Mouse (Mus musculus) CD8-positive naive resting alpha-beta T cell, adult 57 days (primary cell): Measurements from ENCODE around the gene Eef1g. TPM values are rescaled to one million over a fixed set of nuclear protein-coding genes. Genes with fewer than 3 reads are reported as not detected.

Source experiments
- total RNA-seq: library from RNA; stranded (reverse); gene quantifications from one replicate; pipeline ENCODE4 v1.2.4, GENCODE M21; 2023

The Eef1g gene
- total RNA-seq = 614 TPM

DNA sequence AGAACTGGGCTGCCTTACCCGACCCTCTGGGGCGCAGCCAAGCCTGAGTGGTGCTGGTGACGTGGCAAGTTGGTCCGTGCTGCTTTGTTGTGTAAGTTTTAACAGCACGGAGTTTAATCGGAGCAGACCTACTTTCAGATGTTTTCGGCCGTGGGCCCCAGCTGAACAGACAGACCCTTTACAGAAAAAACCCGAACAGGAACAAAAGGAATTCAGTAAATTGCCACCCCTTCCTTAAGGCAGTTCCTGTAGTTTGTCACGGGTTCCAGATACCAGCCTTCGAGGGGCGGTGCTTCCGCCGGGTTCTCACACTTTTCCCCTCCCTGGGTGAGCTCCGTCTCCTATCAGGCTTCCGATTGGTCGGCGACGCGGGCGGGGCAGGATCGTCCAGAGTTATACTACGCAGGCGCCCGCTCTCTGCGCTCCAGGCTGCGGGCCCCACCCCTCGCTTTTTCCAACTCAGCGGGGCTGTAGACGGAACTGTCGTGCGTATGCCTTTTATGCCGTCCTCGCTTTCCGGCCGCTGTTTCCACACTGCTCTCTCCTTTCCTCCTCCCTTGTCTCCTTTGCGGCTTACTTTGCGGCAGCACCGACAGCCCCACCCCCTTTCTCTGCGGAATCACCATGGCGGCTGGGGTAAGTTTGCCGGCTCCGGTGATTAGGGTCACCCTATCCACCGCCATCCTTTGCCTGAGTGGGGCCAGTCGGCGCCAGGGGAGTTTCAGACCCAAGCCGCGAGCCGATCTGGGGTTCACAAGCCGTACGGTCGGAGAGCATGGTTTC is at the start of gene Eef1g:
Gene Eef1g (plus strand): TSS at position 452 of the 783 bp plus-strand sequence.

DNA sequence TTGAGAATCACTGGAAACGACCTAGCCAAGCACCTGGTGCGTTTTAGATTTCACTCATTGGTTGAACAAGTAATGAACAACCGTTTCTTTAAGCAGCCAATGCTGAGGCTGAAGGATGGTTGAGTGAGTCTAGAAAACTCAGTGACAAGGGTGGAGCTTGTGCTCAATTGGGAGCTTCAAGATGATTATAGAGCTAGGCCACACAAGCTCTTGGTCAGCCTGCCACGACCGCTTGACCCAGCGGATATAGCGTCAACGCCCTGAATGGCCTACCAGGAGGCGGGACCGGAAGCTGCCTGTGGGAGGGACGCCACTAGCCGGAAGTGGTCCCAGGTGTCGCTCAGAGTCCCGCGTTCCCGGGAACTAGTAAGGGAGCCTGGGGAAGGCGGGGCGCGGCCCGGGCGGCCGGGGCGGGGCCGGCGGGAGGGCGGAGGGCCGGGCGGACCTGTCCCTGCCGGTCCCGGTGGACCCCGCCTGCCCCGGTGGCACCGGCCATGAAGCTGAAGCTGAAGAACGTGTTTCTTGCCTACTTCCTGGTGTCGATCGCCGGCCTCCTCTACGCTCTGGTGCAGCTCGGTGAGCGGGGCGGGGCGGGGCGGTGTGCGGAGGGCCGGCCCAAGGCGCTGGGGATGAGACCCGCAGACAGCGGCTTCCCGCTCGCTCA is 46.6 kb upstream of the Eef1g start, which contains the start of gene B3gat3:
Gene B3gat3 (plus strand): TSS at position 302 of the 664 bp plus-strand sequence.

DNA sequence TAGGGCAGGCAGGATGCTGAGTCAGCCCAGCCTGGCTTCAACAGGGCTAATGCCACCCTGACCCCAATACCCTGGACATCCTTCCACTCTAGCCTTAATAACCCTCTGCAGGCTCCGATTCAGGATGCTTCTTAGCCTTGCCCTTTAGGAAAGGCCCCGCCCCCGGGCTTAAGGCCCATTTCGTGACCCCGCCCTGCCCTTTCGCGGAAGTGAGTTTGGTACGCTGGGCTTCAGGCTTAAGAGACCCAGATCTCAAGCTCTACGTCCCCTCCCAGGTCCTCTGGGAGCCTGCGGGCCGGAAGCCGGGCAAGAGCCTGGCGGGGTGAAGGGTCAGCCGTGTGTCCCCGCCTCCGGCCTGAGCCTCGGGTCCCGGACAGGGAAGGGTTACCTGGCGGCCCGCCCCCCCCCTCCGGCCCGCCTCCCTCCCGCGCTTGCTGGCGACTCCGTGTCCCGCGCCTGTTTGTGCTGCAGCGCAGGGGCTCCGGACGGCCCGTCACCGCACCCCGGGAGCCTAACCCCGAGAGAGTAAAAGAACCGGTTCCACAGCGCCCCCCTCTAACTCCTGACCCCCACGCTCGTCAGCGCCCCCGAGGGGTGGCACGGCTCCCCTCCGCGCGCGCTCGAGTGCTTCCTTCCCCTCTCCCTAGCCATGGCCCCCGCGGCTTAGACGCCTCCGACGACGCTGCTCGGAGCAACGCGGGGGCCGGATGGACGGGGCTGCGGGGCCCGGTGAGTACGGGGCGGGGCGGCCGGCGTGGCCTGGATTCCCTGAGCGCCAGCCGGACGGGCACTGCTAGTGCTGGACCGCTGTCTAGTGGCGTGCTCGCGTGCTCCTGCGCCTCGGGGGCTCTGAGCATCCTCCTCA is 37.4 kb upstream of the Eef1g start, which contains the start of the genes Rom1 and Eml3:
Gene Rom1 (minus strand): TSS at position 133 of the 865 bp plus-strand sequence.
Gene Eml3 (plus strand): TSS at position 329 of the 865 bp plus-strand sequence.

DNA sequence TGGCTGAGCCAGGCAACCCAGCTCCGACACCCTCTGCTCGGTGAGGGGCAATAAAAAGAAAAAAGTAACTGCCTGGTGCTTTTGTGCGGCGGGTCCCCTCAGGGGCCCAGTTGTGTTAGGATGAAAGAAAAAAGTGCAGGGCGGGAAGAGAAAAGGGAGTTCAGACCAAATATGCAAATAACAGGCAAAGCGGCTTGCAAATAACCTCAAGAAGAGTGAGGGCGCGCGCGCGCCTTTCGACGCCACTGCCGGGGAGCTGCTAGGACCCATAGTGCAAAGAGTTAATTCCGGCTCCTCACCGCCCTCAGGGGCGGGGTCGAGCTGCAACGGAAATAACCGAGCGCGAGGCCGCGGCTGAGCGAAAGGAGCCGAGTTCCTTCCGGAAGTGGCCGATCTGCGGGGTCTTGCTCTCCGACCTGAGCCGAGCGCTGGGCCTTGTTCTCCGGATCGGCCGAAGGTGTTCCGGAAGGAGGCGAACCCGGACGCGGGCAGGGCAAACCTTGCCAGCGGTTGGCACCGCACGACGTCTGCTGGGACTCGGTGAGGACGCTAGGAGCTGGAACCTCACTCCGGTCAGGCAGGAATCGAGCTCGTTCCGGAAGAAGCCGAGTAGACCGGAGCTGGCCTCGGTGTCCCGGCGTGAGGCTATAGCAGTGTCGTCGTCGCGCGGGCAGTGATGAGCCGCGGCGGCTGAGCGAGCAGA is 25.2 kb upstream of the Eef1g start, which contains the start of gene Mta2:
Gene Mta2 (plus strand): TSS at position 361 of the 703 bp plus-strand sequence.

DNA sequence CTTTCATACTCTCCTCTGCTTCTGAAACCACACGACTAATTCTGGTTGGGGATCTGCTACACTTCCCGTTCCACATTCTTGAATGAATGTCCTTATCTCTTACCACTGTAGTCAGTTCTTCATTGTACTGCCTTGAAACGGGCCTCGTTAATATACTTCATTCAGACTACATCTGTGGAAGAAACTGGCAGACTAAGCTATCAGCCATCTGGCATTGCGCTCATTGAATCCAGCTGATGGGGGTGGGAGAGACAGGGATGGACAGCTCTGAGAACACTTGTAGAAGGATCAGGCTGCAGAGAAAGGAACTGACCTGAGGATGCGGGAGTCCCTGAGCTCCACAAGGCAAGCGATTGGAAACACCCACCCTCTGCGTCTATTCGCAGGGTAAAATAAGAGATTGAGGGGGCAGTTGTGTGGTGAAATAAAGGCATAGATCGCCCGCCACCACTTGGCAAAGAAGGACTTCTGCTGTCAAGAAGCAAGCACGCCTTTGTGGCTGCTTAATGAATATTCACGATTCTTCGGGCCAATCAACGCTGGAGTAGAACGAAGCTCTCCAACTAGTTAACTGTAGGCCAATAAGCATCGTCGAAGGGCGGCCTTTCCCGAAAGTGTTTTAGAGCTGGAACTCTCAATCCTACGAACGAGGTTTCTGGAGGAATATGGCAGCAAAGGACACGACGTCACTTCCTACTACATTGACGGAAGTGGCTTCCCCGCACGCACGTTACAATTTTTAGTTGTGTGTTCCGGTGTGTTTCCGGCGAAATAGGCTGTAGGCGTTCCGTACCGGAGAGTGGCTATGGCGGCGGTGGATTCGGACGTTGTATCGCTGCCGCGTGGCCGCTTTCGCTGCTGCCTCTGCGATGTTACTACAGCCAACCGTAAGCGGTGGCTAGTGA is 13.5 kb upstream of the Eef1g start, which contains the start of gene Tut1:
Gene Tut1 (plus strand): TSS at position 713 of the 905 bp plus-strand sequence.

DNA sequence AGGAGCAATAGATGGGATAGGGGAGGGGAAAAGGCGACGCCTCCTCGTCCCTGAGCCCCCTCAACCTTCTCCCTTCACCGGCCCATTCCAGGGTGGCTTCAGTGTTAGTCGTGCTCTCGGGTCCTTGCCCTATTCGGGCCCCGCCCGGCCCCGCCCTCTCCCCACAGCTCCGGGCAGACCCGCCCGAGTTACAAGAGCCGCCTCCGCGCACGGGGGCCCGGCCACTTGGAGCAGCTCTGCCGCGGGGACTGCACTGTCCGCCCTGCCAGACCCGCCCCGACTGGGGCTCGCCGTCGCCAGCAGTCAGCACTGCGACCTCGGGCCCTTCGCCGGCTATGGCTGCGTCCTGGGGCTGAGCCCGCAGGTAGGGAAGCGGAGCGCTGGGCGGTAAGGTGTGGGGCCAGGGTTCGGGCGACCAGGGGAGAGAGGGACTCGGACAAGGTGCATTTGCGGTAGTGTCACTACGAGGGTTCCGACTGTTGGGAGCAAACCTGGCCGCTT is 22.3 kb downstream of the Eef1g start, which contains the start of gene Ahnak:
Gene Ahnak (plus strand): TSS at position 219 of the 501 bp plus-strand sequence.

Other genes starting within 250 kb of the Eef1g start
- 222 TPM for gene Slc3a2, start 243.7 kb upstream of the Eef1g start, total RNA-seq
- 116 TPM for gene Wdr74, start 231.2 kb upstream of the Eef1g start, total RNA-seq
- 10.2 TPM for gene 1700092M07Rik, start 226.3 kb upstream of the Eef1g start, total RNA-seq
- 221 TPM for gene Stx5a, start 225.6 kb upstream of the Eef1g start, total RNA-seq
- 393 TPM for gene Nxf1, start 210.0 kb upstream of the Eef1g start, total RNA-seq
- gene Tmem223, start 196.0 kb upstream of the Eef1g start, total RNA-seq = 39.0 TPM
- gene Tmem179b, start 192.6 kb upstream of the Eef1g start, total RNA-seq = 75.2 TPM
- 10.3 TPM for gene Taf6l, start 180.6 kb upstream of the Eef1g start, total RNA-seq
- 59.8 TPM for gene Polr2g, start 168.5 kb upstream of the Eef1g start, total RNA-seq
- 0.58 TPM for gene Zbtb3, start 164.5 kb upstream of the Eef1g start, total RNA-seq
- 22.9 TPM for gene Ttc9c, start 147.7 kb upstream of the Eef1g start, total RNA-seq
- 99.6 TPM for gene Hnrnpul2, start 147.0 kb upstream of the Eef1g start, total RNA-seq
- 16.8 TPM for gene AC129217.1, start 137.3 kb upstream of the Eef1g start, total RNA-seq
- gene Bscl2, start 129.6 kb upstream of the Eef1g start, total RNA-seq = 41.8 TPM
- gene Gng3, start 127.8 kb upstream of the Eef1g start, total RNA-seq = not detected
- gene Lrrn4cl, start 116.3 kb upstream of the Eef1g start, total RNA-seq = 0.61 TPM
- gene Ubxn1, start 95.5 kb upstream of the Eef1g start, total RNA-seq = 113 TPM
- gene Uqcc3, start 86.1 kb upstream of the Eef1g start, total RNA-seq = 31.5 TPM
- 9.4 TPM for gene Lbhd1, start 83.3 kb upstream of the Eef1g start, total RNA-seq
- gene Gm49403, start 83.1 kb upstream of the Eef1g start, total RNA-seq = not detected
- gene 1810009A15Rik, start 78.2 kb upstream of the Eef1g start, total RNA-seq = 33.6 TPM
- 7.6 TPM for gene Gm49416, start 78.1 kb upstream of the Eef1g start, total RNA-seq
- 21.6 TPM for gene Ints5, start 74.0 kb upstream of the Eef1g start, total RNA-seq
- 152 TPM for gene Ganab, start 69.0 kb upstream of the Eef1g start, total RNA-seq
- gene B3gat3, start 46.7 kb upstream of the Eef1g start, total RNA-seq = 60.9 TPM
- 6.9 TPM for gene Rom1, start 37.7 kb upstream of the Eef1g start, total RNA-seq
- 86.8 TPM for gene Eml3, start 37.5 kb upstream of the Eef1g start, total RNA-seq
- 164 TPM for gene Mta2, start 25.2 kb upstream of the Eef1g start, total RNA-seq
- gene Tut1, start 13.2 kb upstream of the Eef1g start, total RNA-seq = 42.6 TPM
- 120 TPM for gene Ahnak, start 22.2 kb downstream of the Eef1g start, total RNA-seq
- gene Scgb1a1, start 120.9 kb downstream of the Eef1g start, total RNA-seq = not detected
- gene Asrgl1, start 168.6 kb downstream of the Eef1g start, total RNA-seq = 13.6 TPM